Mouse (Mus musculus): ENCODE data around the gene Flywch1.

The Flywch1 gene

GRCm38 (mm10) chr17:23771284-23772218 is at the start of gene Flywch1:
Gene Flywch1, minus strand, starts transcription at chr17:23771602.
- peak; percentile 99 for DNase-seq

GRCm38 (mm10) chr17:23820731-23821130 is 49.3 kb upstream of the Flywch1 start:
- DNase-seq, result no peak

GRCm38 (mm10) chr17:23819235-23819634 is 47.8 kb upstream of the Flywch1 start:
- DNase-seq, result no peak

- no peak for DNase-seq
These were observed 47.2 kb upstream of the Flywch1 start for GRCm38 (mm10) chr17:23818579-23818978.

GRCm38 (mm10) chr17:23815641-23816040 is 44.2 kb upstream of the Flywch1 start:
- no peak for DNase-seq

GRCm38 (mm10) chr17:23807918-23808317 is 36.5 kb upstream of the Flywch1 start:
- DNase-seq, result no peak

GRCm38 (mm10) chr17:23806867-23807266 is 35.5 kb upstream of the Flywch1 start:
- DNase-seq, result no peak

GRCm38 (mm10) chr17:23804426-23805085 is 33.2 kb upstream of the Flywch1 start:
- DNase-seq, result no peak

- DNase-seq, result peak; percentile 95
These were observed 32.1 kb upstream of the Flywch1 start for GRCm38 (mm10) chr17:23803366-23804041.

GRCm38 (mm10) chr17:23802746-23803365 is 31.5 kb upstream of the Flywch1 start:
- peak; percentile 100 for DNase-seq

- no peak for DNase-seq
These were observed 30.2 kb upstream of the Flywch1 start for GRCm38 (mm10) chr17:23801627-23802026.

- no peak for DNase-seq
These were observed 25.9 kb upstream of the Flywch1 start for GRCm38 (mm10) chr17:23797316-23797715.

- no peak for DNase-seq
These were observed 23.9 kb upstream of the Flywch1 start for GRCm38 (mm10) chr17:23795323-23795722.

GRCm38 (mm10) chr17:23791079-23791357 is 19.6 kb upstream of the Flywch1 start:
- no peak for DNase-seq

- DNase-seq, result peak; percentile 86
These were observed 19.1 kb upstream of the Flywch1 start, which contains the start of gene Srrm2 for GRCm38 (mm10) chr17:23790269-23791078. Gene Srrm2, plus strand, starts transcription at chr17:23790532.

GRCm38 (mm10) chr17:23789749-23790268 is 18.4 kb upstream of the Flywch1 start:
- DNase-seq, result peak; percentile 18

- no peak for DNase-seq
These were observed 17.6 kb upstream of the Flywch1 start for GRCm38 (mm10) chr17:23788973-23789372.

GRCm38 (mm10) chr17:23786510-23786931 is 15.1 kb upstream of the Flywch1 start:
- peak; percentile 58 for DNase-seq

GRCm38 (mm10) chr17:23785561-23786471 is 14.4 kb upstream of the Flywch1 start, which contains the start of gene Flywch2:
Gene Flywch2, minus strand, starts transcription at chr17:23786081.
- peak; percentile 89 for DNase-seq

- no peak for DNase-seq
These were observed 11.9 kb upstream of the Flywch1 start for GRCm38 (mm10) chr17:23783352-23783751.

GRCm38 (mm10) chr17:23778447-23778846 is 7.0 kb upstream of the Flywch1 start:
- no peak for DNase-seq

All from embryo, embryonic 11 days (tissue).